Mouse (Mus musculus): Measurements from ENCODE around the gene Rem2.

Rem2 gene

DNA sequence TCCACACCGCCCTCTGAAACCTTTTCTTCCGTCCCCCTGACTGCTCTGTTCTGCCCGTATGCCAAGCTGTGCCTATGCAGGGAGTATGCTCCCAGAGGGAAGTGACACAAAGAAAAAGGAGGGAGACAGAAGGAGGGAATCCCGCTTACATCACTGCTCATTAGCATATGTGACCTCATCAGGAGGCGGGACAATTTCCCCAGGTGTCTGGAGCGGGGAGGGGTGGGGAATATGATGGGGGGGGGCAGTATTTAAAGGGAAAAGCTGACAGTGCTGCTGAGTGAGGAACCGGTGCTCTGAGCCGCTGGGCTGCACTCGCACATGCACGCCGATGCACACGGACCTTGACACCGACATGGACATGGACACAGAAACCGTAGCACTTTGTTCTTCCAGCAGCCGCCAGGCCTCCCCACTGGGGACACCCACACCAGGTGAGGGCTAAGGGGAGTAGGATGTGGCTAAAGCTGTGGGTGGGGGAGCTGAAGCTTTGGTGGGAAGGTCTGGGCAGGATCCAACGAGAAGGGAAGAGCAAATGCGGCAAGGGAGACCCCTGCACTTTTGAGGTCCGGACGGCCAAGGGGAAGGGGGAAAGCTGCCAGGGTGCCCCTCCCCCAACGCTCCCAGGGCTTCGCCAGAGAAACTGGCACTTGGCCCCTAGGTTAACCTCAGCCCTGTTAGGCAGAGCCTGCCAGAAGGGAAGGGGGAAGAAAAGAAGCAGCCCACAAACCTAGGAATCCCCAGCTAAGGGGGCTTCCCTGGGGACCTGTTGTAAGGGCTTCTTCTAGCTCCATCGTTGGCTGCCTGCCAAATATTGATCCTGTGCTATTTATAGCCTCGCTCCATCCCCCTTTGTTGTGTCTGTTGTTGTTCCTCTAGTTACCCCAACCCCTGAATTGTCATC, at the start of gene Rem2:
Gene Rem2, plus strand, starts transcription at position 160 of the 904 bp plus-strand sequence.
- no peak for DNase-seq (ENCODE audit: low spot score)

DNA sequence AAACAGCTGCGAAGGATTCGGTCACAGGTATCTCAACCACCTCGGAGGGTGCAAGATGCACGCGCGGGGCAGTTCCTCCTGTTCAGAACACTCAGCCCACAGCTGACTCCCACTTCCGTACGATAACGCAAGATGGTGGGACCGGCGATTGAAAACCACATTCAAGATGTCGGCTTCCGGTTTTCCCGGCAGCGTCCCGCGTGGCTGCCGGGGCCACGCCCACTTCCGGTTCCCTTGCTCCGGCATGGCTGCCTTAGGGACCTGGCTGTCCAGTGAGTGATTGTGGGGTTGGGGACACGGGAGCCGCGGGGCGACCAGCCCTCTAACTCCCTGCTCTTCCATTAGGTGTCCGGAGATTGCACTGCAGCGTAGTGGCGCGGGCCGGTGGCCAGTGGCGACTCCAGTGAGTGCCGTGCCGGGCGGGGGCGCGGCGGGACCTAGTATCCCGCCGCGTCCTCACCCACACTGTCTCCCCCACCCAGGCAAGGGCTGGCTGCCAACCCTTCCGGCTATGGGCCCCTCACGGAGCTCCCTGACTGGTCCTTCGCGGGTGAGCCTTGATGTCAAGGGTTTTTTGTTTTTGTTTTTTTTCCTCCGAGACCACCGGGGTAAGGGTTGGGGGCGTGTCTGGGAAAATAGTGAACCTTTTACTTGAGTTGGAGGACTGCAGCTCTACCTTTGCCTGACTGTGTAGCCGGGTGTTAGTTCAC, 49.1 kb upstream of the Rem2 start, which contains the start of gene Mrpl52:
Gene Mrpl52, plus strand, starts transcription at position 221 of the 710 bp plus-strand sequence.
- DNase-seq (ENCODE audit: low spot score) = peak; percentile 89

DNA sequence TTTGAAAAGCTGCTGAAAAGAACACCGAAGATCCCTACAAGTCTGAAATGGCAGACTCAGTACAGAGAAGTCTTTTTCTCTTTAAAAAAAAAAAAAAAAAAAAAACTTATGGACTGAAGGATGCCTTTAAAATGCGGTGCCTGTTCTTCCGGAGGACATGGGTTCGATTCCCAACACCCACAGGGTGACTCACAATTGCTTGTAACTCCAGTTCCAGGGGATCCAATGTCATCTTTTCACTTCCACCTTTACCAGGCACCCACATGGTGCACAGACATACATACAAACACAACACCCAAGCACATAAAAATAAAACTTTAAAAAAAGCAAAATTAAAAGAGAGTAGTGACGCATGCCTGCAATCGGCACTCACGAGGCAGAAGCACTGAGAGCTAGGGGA, 48.2 kb upstream of the Rem2 start:
- DNase-seq (ENCODE audit: low spot score) = no peak

DNA sequence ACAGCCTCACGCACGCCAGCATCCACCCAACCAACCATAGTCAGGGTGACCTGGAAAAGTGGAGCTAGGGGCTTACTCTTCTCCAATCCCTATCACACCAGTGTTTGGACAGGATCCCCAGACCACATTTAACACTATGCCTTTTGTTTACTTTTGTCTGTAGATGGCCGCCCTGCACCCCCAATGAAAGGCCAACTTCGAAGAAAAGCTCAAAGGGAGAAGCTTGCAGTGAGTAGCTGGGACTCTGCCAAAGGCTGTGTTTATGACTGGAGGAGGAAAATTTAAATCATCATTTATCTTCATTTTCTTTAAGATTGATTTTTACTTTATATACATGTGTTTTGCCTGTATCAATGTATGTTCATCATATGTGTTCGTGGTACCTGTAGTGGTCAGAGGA, 47.5 kb upstream of the Rem2 start:
- DNase-seq (ENCODE audit: low spot score) = no peak

DNA sequence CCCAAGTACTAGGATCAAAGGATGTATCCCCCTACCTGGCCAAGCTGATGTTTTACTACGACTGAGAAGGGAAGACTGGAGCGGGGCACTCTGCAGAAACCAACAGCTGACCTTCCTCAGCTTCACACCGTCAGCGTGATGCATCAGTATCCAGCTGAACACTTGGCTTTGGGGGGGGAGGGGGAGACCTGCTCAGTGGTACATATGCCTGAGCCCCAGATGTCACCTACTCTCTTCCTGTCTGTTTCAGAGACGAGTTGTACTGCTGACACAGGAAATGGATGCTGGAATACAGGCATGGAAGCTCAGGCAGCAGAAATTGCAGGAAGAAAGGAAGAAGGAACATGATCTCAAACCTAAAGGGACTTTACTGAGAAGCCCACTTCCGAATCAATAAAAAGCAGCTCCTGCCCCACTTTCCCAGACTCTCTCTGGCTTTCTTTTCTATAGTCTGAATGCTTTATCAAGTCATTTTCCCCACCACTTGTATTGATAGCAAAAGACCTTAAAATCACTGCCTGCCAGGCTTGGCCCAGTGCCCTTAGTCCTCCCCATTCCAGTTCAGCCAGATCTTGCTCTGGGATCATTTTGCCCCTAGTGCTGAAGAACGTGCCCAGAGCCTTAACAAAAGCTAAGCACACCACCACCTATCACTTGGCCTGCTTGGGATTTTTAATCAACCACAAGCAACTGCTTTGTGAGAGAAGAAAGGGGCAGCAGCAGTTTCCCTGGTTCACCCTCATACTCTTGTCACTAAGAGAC, 46.4 kb upstream of the Rem2 start:
- DNase-seq (ENCODE audit: low spot score) = no peak

DNA sequence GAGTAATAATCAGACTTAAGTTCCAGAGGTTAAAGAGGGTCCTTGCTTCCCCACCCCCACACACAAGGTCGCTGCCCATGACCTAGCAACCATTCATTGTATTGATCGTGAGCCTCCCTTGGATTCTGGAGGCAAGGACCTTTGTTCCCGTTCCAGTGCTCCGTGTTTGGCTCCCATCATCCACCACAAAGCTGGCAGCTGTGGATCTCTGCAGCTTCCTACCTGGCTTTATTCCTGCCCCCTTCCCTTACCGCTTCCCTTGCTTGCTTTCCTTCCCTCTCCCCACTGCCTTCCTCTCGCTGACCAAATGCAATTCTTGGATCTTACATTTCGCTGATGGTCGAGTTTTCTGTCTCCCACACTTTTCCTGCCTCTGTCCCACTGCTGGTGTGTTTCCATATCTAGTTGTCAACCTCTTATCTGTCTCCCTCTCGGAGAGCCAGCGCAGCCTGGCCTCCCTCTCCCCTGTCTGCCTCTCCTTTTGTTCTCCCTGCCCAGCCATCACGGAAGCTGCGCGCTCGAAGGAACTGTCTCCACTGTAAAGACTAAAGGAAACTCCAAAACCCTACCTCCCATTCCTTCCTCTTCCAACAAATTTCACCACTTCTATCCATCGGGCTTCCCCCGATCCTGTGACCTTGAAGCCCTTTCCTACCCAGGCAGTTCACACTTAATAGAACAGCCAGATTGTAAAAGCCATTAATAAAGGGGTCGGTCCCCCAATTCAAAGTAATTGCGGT, 45.3 kb upstream of the Rem2 start:
- DNase-seq (ENCODE audit: low spot score) = no peak

DNA sequence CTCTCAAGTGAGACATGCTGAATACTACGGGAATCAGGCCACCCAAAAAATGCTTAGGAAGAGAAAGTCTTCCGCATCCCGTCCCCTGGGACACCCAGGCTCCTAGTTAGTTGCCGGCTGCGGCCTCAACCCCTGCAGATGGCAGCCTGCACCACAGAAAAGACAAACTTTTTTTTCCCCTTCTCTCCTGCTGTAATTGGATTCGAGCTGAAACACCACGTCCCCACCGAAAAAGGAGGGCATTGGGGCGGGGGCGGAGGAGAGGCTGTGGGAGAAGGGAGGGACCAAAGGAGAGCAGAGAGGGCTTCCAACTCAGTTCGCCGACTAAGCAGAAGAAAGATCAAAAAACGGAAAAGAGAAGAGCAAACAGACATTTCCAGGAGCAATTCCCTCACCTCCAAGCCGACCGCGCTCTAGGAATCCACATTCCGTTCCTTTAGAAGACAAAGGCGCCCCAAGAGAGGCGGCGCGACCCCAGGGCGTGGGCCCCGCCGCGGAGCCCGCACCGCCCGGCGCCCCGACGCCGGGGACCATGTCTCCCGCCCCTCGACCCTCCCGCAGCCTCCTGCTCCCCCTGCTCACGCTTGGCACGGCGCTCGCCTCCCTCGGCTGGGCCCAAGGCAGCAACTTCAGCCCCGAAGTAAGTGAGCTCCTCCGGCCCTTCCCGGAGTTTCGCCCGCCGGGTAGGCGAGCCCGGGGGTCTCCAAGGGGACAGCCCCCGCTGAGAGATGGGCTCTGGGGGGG, 44.4 kb upstream of the Rem2 start, which contains the start of gene Mmp14:
Gene Mmp14, plus strand, starts transcription at position 279 of the 744 bp plus-strand sequence.
- no peak for DNase-seq (ENCODE audit: low spot score)

DNA sequence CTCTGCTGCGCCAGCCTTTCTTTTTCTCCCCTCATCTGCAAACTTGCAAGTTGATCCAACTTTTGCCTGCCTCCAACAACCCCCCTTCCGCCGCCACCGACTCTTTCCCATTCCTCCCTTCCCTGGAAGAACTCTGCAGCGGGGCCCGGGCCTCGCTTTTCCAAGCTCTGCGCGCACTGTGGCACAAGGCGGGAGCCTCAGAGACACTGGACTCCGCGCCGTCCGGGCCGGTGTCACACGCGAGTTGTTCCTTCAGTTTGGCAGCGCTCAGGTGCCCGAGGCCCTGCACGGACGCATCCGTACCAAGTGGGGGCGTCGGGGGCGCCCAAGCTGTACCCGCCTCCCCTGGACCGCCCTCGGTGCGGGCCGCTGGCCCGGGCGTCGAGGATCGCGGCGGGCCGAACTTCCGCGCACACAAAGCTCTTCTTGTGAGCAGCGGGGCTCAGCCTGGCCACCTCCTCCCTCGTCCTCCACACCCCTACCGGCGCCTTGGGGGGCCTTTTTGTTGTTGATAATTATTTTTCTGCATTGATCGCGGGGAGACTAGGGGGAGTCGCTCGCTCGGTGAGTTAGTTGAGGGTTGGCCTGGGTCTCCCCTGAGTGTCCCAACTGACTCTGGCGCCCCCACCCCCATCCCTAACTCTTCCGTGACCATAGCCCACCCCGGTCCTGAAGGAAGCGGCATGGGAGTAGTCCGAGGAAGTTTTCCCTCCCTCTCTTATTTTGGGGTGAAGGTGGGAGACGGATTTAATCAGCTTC, 43.6 kb upstream of the Rem2 start:
- no peak for DNase-seq (ENCODE audit: low spot score)

DNA sequence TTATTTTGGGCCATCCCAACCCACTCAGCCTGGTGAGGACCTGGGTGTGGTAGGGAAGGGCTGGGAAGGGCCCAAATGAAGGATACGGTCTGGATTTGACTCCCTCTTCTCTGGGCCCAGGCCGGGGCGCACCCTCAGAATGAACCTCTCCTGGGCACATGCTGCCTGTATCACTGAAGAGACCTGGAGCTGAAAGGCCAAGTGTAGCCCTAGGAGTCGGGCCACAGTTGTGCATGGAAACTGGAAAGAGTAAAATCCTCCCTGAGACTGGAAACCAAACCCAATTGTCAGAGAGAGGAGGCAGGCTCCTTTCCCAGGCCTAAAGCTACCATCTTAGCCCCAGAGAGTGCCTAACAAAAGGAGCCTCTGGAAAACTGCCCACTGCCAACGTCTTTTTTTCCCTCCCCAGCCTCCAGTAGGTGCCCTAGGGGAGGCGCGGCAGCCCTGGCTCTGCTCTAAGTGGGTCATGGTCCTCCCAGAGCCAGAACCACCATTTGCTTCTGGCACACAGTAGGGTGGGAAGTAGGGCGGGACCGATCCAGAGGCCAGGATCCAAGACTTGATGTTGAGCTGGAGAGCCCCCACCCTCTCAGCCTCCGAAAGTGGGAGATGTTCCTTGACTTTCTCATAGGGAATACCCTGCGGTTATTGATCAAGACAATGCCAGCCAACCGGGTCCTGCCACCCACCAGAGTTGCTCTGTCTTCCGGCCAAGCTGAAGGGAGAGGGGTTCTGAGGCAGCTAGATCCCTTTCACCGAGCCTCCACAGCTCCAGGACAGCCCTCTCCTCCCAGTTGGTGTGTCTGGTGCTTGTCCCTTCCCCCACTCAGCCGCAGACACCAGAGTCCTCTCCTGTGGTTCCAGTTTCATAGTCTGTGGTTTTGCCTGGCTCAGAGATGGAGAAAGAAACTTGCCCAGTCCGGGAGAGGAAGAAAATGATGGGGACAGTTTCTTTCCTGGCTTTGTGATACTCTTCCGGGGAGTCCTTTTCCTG, 42.8 kb upstream of the Rem2 start:
- no peak for DNase-seq (ENCODE audit: low spot score)

DNA sequence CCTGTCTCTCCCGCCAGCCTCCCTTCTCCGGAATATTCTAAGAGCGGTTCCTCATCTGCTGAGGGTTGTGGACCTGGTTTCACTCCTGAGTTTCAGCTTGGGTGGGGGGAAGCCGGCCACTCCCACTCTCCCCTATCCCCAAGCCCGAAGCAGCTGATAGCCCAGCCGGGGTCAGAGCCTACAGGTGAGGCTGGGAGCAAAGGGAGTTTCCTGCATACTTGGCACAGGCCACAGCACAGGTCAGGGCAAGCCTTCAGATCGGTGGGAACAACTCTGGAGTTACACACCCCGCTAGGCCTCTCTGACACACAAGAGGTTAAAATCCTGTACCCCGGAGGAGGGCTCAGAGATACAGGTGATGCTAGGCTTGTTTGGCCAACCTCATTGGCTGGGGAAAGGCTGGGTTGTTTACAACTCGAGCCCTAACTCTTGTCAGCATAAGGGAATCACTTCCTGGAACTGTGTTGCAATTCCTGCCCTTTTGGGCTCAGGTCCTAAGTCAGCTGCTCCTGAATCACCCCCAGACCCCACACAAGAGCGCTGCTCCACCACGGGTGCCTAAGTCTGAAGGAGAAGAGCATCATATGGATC, 41.9 kb upstream of the Rem2 start:
- DNase-seq (ENCODE audit: low spot score) = no peak

DNA sequence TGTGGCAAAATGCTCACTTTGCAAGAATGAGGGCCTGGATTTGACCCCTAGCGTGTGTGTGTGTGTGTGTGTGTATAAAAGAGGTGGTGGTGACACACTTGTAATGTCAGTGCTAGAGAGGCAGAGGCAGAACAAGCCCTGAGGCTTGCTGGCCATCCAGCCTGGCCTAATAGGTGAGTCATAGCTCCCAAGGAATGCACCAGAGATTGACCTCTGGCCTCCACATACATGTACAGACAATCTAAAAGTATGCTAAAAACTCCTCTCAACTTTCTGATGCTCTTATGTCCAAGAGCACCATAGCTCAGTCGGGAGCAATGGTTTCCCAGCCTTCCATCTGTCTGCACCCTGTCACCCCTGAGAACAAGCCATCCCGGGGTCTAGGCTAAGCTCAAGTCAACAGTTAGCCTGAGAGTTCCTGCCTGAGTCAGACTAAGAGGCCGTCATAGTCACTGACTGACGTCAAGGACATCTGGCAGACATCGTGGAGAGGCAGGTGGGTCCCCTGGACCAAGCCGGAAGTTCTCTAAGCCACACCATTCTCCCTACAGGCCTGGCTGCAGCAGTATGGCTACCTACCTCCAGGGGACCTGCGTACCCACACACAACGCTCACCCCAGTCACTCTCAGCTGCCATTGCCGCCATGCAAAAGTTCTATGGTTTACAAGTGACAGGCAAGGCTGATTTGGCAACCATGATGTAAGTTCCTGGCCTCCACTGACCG, 40.5 kb upstream of the Rem2 start:
- DNase-seq (ENCODE audit: low spot score) = no peak

DNA sequence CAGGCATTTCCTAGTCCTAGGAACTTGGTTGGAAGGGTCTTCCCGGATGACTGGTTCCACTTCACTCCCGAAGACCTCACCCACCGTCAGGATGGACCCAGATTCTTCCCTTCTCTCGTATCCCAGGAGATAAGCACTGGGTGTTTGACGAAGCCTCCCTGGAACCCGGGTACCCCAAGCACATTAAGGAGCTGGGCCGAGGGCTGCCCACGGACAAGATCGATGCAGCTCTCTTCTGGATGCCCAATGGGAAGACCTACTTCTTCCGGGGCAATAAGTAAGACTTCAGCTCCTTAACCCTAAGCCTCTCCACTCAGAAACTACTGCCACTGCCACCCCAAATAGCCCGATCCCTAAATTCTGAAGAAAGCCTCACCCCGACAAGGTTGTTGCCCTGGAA, 36.7 kb upstream of the Rem2 start:
- no peak for DNase-seq (ENCODE audit: low spot score)

DNA sequence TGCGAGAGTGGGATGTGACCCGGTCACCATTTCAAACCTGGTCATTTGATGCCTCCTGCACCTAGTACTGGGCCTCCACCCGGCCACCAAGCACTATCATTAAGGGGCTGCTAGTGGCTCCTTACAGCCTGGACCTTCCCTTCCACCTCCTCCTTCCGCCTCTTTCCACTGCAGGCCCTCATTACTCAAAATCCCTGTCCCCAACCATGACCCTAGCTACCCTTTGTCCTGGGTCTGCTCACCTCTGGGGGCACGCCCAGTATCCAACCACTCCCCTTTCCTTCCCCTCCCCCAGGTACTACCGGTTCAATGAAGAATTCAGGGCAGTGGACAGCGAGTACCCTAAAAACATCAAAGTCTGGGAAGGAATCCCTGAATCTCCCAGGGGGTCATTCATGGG, 36.3 kb upstream of the Rem2 start:
- DNase-seq (ENCODE audit: low spot score) = no peak

DNA sequence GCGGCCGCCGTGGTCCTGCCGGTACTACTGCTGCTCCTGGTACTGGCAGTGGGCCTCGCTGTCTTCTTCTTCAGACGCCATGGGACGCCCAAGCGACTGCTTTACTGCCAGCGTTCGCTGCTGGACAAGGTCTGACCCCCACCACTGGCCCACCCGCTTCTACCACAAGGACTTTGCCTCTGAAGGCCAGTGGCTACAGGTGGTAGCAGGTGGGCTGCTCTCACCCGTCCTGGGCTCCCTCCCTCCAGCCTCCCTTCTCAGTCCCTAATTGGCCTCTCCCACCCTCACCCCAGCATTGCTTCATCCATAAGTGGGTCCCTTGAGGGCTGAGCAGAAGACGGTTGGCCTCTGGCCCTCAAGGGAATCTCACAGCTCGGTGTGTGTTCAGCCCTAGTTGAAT, 35.4 kb upstream of the Rem2 start:
- DNase-seq (ENCODE audit: low spot score) = no peak

DNA sequence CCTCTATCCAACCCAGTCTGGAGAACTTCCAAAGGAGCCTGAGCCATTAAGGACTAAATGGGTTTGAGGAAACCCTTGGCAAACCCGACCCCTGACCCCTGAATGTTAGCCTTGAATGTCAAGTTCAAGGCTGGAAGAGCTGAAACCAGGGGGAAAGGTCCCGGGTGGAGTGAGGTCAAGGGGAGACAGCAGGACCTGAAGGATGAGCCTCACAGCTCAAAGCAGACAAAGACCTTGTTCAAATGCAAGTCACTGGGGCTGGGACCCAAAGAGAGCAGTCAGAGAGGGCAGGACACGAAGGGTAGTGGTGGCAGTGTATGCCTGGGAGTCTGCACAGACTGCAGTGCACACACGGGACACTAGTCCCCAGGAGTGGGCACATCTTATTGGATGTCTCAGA, 34.5 kb upstream of the Rem2 start:
- DNase-seq (ENCODE audit: low spot score) = no peak

DNA sequence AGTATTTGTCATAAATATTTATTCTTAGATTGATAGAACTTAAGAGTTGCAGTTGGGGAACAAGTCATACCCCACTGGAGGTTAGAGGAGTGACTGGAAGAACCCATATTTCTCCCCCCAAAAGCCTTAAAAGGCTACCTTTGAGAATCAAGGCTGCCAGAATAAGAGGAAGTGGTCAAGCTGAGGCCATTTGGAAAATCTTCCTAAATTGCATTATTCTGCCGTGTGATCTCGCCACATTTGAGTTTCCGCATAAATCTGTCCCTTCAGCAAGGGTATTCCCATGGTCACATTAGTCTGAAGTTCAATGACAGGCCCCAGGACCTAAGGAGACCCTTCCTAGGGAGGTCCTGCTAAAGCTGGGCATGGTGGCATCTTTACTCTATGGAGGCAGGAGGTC, 33.4 kb upstream of the Rem2 start:
- DNase-seq (ENCODE audit: low spot score) = no peak

DNA sequence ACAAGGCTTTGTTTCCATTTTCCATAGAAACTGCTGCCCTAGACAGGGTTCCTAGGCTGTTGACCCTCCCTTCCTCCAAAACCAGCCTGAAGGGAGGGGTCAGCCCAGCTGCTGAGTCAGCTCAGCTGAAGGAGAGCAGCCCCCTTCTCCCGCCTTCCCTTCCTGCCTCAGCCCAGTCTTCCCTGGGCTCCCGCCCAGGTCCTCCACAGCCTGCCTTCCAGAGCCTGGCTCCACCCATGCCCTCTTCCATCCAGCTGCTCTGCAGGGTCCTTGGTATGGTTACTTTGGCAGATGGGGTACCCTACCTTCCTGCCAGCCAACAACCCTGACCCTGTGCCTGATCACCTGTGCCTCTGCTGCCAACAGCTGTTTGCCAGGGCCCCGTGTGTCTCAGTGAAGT, 32.7 kb upstream of the Rem2 start:
- DNase-seq (ENCODE audit: low spot score) = no peak

Data from c-Kit-positive CD71-positive TER-119-positive erythroid progenitor cells, embryonic 14.5 days (primary cell).